Mouse (Mus musculus) forebrain, embryonic 11.5 days (tissue): ENCODE data around the gene Csmd2. TPM values are rescaled to one million over a fixed set of nuclear protein-coding genes. Genes with fewer than 3 reads are reported as not detected.

Experiments used
- ATAC-seq: fragments of 200-750 bp; cut with Nextera tagmentation; replicated peaks from 2 replicates; pipeline ENCODE4 v1.8.0; 2017; ENCODE audit warnings: moderate TSS enrichment; ENCODE audit not compliant: low FRiP score
- DNase-seq: peaks from one replicate; pipeline ENCODE4 v3.0.0-alpha.2; 2017; ENCODE audit warnings: low spot score
- H3K27ac ChIP-seq: fragments of 300-500 bp; sonication (generic); 2 replicates; pipeline ENCODE4 v1.5.1; 2014; ENCODE audit warnings: low read depth, low read length
- H3K27me3 ChIP-seq: fragments of 300-500 bp; sonication (generic); 2 replicates; pipeline ENCODE4 v1.6.1; 2014; ENCODE audit warnings: mild to moderate bottlenecking, low read length, mixed read lengths; ENCODE audit not compliant: control insufficient read depth, insufficient read depth
- H3K36me3 ChIP-seq: fragments of 300-500 bp; sonication (generic); 2 replicates; pipeline ENCODE4 v1.6.1; 2014; ENCODE audit warnings: mild to moderate bottlenecking, low read length, moderate library complexity, mixed read lengths; ENCODE audit not compliant: control insufficient read depth, insufficient read depth
- H3K4me1 ChIP-seq: fragments of 300-500 bp; sonication (generic); replicated peaks from 2 replicates; pipeline ENCODE4 v1.6.1; 2014; ENCODE audit warnings: low read length, mixed read lengths; ENCODE audit not compliant: control insufficient read depth, insufficient read depth
- H3K4me2 ChIP-seq: fragments of 300-500 bp; sonication (generic); 2 replicates; pipeline ENCODE4 v1.6.1; 2014; ENCODE audit warnings: low read depth, mild to moderate bottlenecking, low read length, moderate library complexity, mixed read lengths; ENCODE audit not compliant: severe bottlenecking
- H3K4me3 ChIP-seq: fragments of 300-500 bp; sonication (generic); 2 replicates; pipeline ENCODE4 v1.5.1; 2014; ENCODE audit warnings: low read depth, low read length
- H3K9ac ChIP-seq: fragments of 300-500 bp; sonication (generic); 2 replicates; pipeline ENCODE4 v1.6.1; 2014; ENCODE audit warnings: low read length
- H3K9me3 ChIP-seq: fragments of 300-500 bp; sonication (generic); 2 replicates; pipeline ENCODE4 v1.6.1; 2016; ENCODE audit warnings: low read length, mixed read lengths; ENCODE audit not compliant: control insufficient read depth
- WGBS: fragments of 180-500 bp; shearing (Covaris S2); extraction: QIAGEN DNeasy Blood & Tissue Kit; methylation state at CpG from one replicate; pipeline ENCODE4 v1.1.7; 2014; 5-methylcytosine and 5-hydroxymethylcytosine counted together
- polyA plus RNA-seq: library from polyadenylated mRNA; unstranded; fragments of >200 nt; fragmentation: Nextera tagmentation; extraction: Ambion mirVana; gene quantifications from 2 replicates; pipeline ENCODE4 v1.2.1, GENCODE M21; 2014

Csmd2 gene
- polyA plus RNA-seq, 1 experiment from 2014 or later: 1.3 TPM

- ATAC-seq: no peak
- Histone ChIP-seq H3K27me3 (no peaks in the 10 kb centered on the region), H3K9ac (no peak overlapping the region), H3K4me3 (no peak overlapping the region), H3K4me2 (no peak overlapping the region), H3K4me1 (no peaks in the 10 kb centered on the region), H3K36me3 (no peaks in the 10 kb centered on the region), H3K9me3 (no peaks in the 10 kb centered on the region), H3K27ac (no peak overlapping the region)
- 81% methylated on average over 7 of the region's 7 CpGs for WGBS
- DNase-seq: no peak
These were observed 410.1 kb downstream of the Csmd2 start for GRCm38 (mm10) chr4:128397804-128398203.

DNA sequence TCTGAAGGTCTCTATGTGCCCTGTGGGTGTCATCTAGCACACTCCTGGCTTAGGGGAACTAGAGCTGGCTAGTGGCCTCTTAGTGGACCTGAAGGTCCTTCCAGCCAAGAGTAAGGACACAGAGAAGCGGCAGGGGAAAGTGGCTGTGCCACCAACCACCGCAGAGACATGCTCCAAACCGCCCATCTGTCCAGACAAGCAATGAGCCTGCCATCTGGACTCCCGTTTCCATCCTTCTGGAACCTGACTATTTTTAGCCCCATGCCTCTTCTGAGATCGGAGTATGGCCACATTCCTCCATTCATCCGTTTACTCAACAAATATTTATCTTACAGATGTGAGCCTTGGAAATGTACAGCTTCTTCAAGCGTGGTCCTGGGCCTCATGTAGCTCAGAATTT, 411.3 kb downstream of the Csmd2 start:
- WGBS: 83% methylated on average over 7 of the region's 7 CpGs
- Histone ChIP-seq H3K4me2 (no peak overlapping the region), H3K36me3 (no peaks in the 10 kb centered on the region), H3K27ac (no peak overlapping the region), H3K4me1 (no peaks in the 10 kb centered on the region), H3K9ac (no peak overlapping the region), H3K4me3 (no peak overlapping the region), H3K27me3 (no peaks in the 10 kb centered on the region), H3K9me3 (no peaks in the 10 kb centered on the region)
- no peak for ATAC-seq
- no peak for DNase-seq

DNA sequence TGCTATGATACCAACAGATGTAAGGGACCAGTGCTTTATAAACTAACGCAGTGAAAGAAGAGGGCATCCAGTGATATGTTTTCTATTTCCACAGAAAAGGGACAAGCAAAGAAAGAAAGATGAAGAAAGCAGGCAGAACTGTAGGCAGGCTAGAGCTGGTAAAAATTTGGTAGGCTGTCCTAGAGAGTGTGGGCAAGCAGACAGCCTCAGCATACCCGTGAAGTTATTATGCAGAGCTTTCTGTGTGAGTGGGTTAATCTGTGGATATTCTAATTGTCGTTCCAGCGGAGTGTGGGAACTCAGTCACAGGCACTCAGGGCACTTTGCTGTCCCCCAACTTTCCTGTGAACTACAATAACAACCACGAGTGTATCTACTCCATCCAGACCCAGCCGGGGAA, 412.4 kb downstream of the Csmd2 start:
- 87% methylated on average over 6 of the region's 6 CpGs for WGBS
- H3K27me3 ChIP-seq: no peaks in the 10 kb centered on the region
- no peak overlapping the region for H3K9ac ChIP-seq
- H3K4me2 ChIP-seq: no peak overlapping the region
- H3K4me1 ChIP-seq: no peaks in the 10 kb centered on the region
- DNase-seq: no peak
- H3K27ac ChIP-seq: no peak overlapping the region
- no peak overlapping the region for H3K4me3 ChIP-seq
- H3K36me3 ChIP-seq: no peaks in the 10 kb centered on the region
- no peak for ATAC-seq
- no peaks in the 10 kb centered on the region for H3K9me3 ChIP-seq

DNA sequence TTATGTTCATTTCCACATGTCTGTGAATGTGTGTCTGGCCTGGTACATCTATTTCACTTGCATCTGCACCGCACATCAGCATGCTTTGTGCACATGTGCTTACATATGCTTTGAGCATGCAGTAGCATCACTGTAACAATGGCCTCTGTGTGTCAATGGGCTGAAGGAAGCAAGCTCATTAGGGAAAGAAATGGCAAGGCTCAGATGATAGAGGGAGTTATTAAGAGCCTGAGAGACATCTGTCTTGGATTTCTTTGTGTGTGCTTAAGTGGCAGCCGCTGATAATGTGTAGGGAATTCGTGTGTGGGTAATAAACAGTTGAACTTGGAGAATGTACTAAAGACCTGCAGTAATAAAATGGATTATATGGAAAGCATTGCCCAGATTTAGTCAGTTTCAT, 413.9 kb downstream of the Csmd2 start:
- H3K27ac ChIP-seq: no peak overlapping the region
- no peaks in the 10 kb centered on the region; the same call in 1 of the 2 replicates for H3K9me3 ChIP-seq
- ATAC-seq (no peak), DNase-seq (no peak)
- H3K9ac ChIP-seq: no peak overlapping the region
- H3K4me3 ChIP-seq: no peak overlapping the region
- no peaks in the 10 kb centered on the region for H3K4me1 ChIP-seq
- H3K27me3 ChIP-seq: no peaks in the 10 kb centered on the region
- H3K4me2 ChIP-seq: no peak overlapping the region
- H3K36me3 ChIP-seq: no peaks in the 10 kb centered on the region
- WGBS: 78% methylated on average over 3 of the region's 3 CpGs

GRCm38 (mm10) chr4:128402706-128403105, 415.0 kb downstream of the Csmd2 start:
- no peak for DNase-seq
- H3K4me3 ChIP-seq: no peak overlapping the region
- no peak overlapping the region for H3K4me2 ChIP-seq
- H3K9ac ChIP-seq: no peak overlapping the region
- no peaks in the 10 kb centered on the region for H3K36me3 ChIP-seq
- no peaks in the 10 kb centered on the region for H3K4me1 ChIP-seq
- H3K27ac ChIP-seq: no peak overlapping the region
- no peak for ATAC-seq
- 67% methylated on average over 1 of the region's 1 CpGs for WGBS
- no peaks in the 10 kb centered on the region for H3K27me3 ChIP-seq
- no peaks in the 10 kb centered on the region; the same call in 1 of the 2 replicates for H3K9me3 ChIP-seq

GRCm38 (mm10) chr4:128405576-128405975, 417.9 kb downstream of the Csmd2 start:
- ATAC-seq: no peak
- Histone ChIP-seq H3K9me3 (no peaks in the 10 kb centered on the region; the same call in 1 of the 2 replicates), H3K9ac (no peak overlapping the region), H3K27ac (no peak overlapping the region), H3K27me3 (no peaks in the 10 kb centered on the region), H3K4me3 (no peak overlapping the region), H3K36me3 (no peaks in the 10 kb centered on the region), H3K4me1 (no peaks in the 10 kb centered on the region), H3K4me2 (no peak overlapping the region)
- no peak for DNase-seq
- 94% methylated on average over 3 of the region's 3 CpGs for WGBS

DNA sequence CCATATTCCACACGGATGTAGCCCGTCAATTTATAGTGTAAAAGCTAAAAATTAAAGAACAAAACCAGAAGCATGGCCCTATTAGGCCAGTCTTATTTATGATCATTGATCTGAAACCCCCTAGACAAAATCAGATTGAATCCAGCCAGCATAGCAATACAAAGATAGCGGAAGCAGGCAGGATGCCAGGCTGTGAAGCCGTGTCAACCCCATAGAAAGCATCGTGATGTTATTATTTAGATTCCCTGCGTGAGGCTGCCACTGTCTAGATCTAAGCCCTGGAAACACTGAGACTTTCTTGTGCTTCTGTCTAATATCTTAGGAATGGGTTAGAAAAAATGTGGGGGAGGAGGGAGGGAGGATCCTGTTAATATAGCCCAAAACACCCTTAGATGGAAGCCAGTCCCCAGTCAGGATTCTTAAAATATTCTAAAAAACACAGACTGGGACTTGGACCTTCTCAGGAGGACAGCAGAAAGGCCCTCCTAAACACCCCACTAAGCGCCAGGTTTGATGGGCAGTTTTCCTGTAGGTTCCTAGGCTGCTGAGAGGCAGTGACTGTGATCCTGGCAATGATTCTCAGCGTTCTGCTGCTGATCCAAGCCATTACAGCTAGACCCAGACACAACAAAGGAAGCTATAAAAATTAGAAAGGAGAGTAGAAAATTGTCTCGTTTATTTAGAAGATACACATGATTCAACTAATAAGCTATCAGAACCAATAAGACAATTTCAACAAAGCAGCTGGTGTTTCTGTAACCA, 419.6 kb downstream of the Csmd2 start:
- 85% methylated on average over 9 of the region's 9 CpGs for WGBS

GRCm38 (mm10) chr4:128411941-128412630, 424.4 kb downstream of the Csmd2 start:
- H3K4me2 ChIP-seq: no peak overlapping the region
- no peak overlapping the region for H3K27ac ChIP-seq
- no peaks in the 10 kb centered on the region for H3K27me3 ChIP-seq
- DNase-seq (peak; percentile 46), ATAC-seq (no peak)
- no peak overlapping the region for H3K9ac ChIP-seq
- H3K36me3 ChIP-seq: no peaks in the 10 kb centered on the region
- H3K4me3 ChIP-seq: no peak overlapping the region
- H3K4me1 ChIP-seq: no peaks in the 10 kb centered on the region
- H3K9me3 ChIP-seq: no peaks in the 10 kb centered on the region
- WGBS: 84% methylated on average over 7 of the region's 7 CpGs

More for the DNA sequence above, 419.6 kb downstream of the Csmd2 start:
- Histone ChIP-seq H3K9me3 (no peaks in the 10 kb centered on the region; the same call in 1 of the 2 replicates), H3K4me3 (no peak overlapping the region), H3K4me1 (no peaks in the 10 kb centered on the region), H3K27me3 (no peaks in the 10 kb centered on the region), H3K9ac (no peak overlapping the region), H3K27ac (no peak overlapping the region), H3K36me3 (no peaks in the 10 kb centered on the region), H3K4me2 (no peak overlapping the region)
- no peak for ATAC-seq
- no peak for DNase-seq
